Mouse (Mus musculus) kidney, postnatal 25 days (tissue): ENCODE measurements at regions not wholly inside any gene's neighbourhood (a gene's known extent, or its start where the extent isn't known, plus 50 kb on each side); places are given as distances from the start of the nearest gene placed in this dataset.
A peak's percentile ranks its signal among the peaks of the same experiment; 100 is the strongest.

Experiments
- DNase-seq, 2 experiments: peaks; one replicate each; pipeline ENCODE4 v3.0.0; 2021; ENCODE audit warnings: mixed read lengths in 2 of 2

- DNase-seq, result peak in 1 of 2 experiments; percentile 5
Measured at GRCm38 (mm10) chr6:141041358-141041757, 207.7 kb upstream of the Pde3a start.

- peak in 1 of 2 experiments; percentile 10 for DNase-seq
Measured at GRCm38 (mm10) chr6:141041781-141042625, 207.1 kb upstream of the Pde3a start.

- DNase-seq, result no peak
Measured at GRCm38 (mm10) chr6:141048271-141048670, 200.8 kb upstream of the Pde3a start.

GRCm38 (mm10) chr6:141050038-141050684, 198.9 kb upstream of the Pde3a start:
- DNase-seq, result no peak

GRCm38 (mm10) chr6:141054026-141054425, 195.0 kb upstream of the Pde3a start:
- DNase-seq, result no peak

GRCm38 (mm10) chr6:141059250-141059916, 189.7 kb upstream of the Pde3a start:
- DNase-seq, result no peak

GRCm38 (mm10) chr6:141065724-141066123, 183.3 kb upstream of the Pde3a start:
- no peak for DNase-seq

- DNase-seq, result no peak
Measured at GRCm38 (mm10) chr6:141068861-141069467, 180.1 kb upstream of the Pde3a start.

- no peak for DNase-seq
Measured at GRCm38 (mm10) chr6:141069896-141070295, 179.2 kb upstream of the Pde3a start.

GRCm38 (mm10) chr6:141071507-141071906, 177.6 kb upstream of the Pde3a start:
- no peak for DNase-seq

GRCm38 (mm10) chr6:141091076-141091780, 157.8 kb upstream of the Pde3a start:
- DNase-seq, result peak in 1 of 2 experiments; percentile 22

GRCm38 (mm10) chr6:141091781-141092140, 157.3 kb upstream of the Pde3a start:
- peak in 1 of 2 experiments; percentile 34 for DNase-seq

GRCm38 (mm10) chr6:141097338-141098122, 151.5 kb upstream of the Pde3a start:
- DNase-seq, result no peak

GRCm38 (mm10) chr6:141118287-141118686, 130.8 kb upstream of the Pde3a start:
- DNase-seq, result no peak

- DNase-seq, result no peak
Measured at GRCm38 (mm10) chr6:141126614-141127396, 122.3 kb upstream of the Pde3a start.

- no peak for DNase-seq
Measured at GRCm38 (mm10) chr6:141129596-141129995, 119.5 kb upstream of the Pde3a start.

- no peak for DNase-seq
Measured at GRCm38 (mm10) chr6:141134176-141134575, 114.9 kb upstream of the Pde3a start.

GRCm38 (mm10) chr6:141136664-141137375, 112.2 kb upstream of the Pde3a start:
- DNase-seq, result no peak

GRCm38 (mm10) chr6:141141016-141141415, 108.1 kb upstream of the Pde3a start:
- no peak for DNase-seq
